Mouse (Mus musculus) lung, embryonic 16.5 days (tissue): ENCODE results near the gene Ncapg2. TPM values are rescaled to one million over a fixed set of nuclear protein-coding genes. Genes with fewer than 3 reads are reported as not detected.

Experiments
- ATAC-seq: fragments of 200-750 bp; cut with Nextera tagmentation; 2 replicates; pipeline ENCODE4 v1.8.0; 2017; ENCODE audit warnings: low read depth, mild to moderate bottlenecking, moderate library complexity
- H3K27ac ChIP-seq: fragments of 300-500 bp; sonication (generic); 2 replicates; pipeline ENCODE4 v1.5.1; 2014; ENCODE audit warnings: mild to moderate bottlenecking, control low read depth, low read length
- H3K27me3 ChIP-seq: fragments of 300-500 bp; sonication (generic); 2 replicates; pipeline ENCODE4 v1.6.1; 2014; ENCODE audit warnings: low read depth, low read length, mixed read lengths; ENCODE audit not compliant: control insufficient read depth, insufficient read depth
- H3K36me3 ChIP-seq: fragments of 300-500 bp; sonication (generic); 2 replicates; pipeline ENCODE4 v1.6.1; 2014; ENCODE audit warnings: low read length; ENCODE audit not compliant: control insufficient read depth, insufficient read depth
- H3K4me1 ChIP-seq: fragments of 300-500 bp; sonication (generic); replicated peaks from 2 replicates; pipeline ENCODE4 v1.6.1; 2014; ENCODE audit warnings: low read length, mixed read lengths; ENCODE audit not compliant: control insufficient read depth, insufficient read depth
- H3K4me2 ChIP-seq: fragments of 300-500 bp; sonication (generic); 2 replicates; pipeline ENCODE4 v1.6.1; 2014; ENCODE audit warnings: low read depth, low read length, control low read depth
- H3K4me3 ChIP-seq: fragments of 300-500 bp; sonication (generic); 2 replicates; pipeline ENCODE4 v1.5.1; 2014; ENCODE audit warnings: mild to moderate bottlenecking, low read length, control low read depth
- H3K9ac ChIP-seq: fragments of 300-500 bp; sonication (generic); 2 replicates; pipeline ENCODE4 v1.6.1; 2014; ENCODE audit warnings: low read length, control low read depth
- H3K9me3 ChIP-seq: fragments of 300-500 bp; sonication (generic); 2 replicates; pipeline ENCODE4 v1.6.1; 2016; ENCODE audit warnings: low read length; ENCODE audit not compliant: control insufficient read depth
- WGBS: fragments of 180-500 bp; shearing (Covaris S2); extraction: QIAGEN DNeasy Blood & Tissue Kit; methylation state at CpG from one replicate; pipeline ENCODE4 v1.1.7; 2014; 5-methylcytosine and 5-hydroxymethylcytosine counted together
- polyA plus RNA-seq: library from polyadenylated mRNA; unstranded; fragments of >200 nt; fragmentation: Nextera tagmentation; extraction: Ambion mirVana; gene quantifications from 2 replicates; pipeline ENCODE4 v1.2.1, GENCODE M21; 2015

Ncapg2 gene
- polyA plus RNA-seq, result 43.1 and 46.4 TPM in 2 replicates

DNA sequence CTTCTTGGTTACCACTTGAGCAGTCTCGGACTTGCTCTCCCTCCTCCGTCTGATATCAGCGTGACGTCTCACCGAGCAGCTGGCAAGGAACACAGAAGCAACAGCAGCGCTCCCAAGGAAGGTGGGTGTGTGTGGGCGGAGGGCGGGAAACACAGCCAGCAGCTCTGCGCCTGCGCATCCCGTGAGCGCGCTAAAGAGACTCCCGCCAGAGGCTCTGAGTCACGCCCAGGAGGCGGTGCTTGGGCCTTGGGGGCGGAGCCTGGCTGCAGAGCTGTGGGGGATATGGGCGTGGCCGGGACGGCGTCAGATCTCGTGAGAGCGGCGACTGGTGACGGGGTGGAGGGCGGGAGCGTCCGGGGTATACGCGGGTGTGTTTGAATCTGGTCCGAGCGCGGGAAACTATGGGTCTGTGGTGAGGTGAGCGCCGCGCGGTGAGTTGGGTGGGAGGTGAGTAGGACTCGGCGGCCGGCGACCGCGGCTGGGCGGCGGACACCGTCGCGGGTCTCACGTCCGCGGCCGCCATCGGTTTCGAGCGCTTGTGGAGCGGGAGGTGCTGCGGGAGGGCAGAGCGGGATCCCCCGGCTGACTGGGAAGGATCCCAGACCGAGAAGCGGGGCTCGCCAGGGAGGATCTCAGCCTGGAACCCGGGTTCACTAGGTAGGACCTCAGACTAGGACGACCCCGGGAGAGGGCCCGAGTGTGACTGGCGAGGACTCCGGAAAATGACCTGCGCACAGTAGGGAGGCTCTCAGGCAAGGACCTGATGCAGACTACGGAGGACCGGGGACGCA is at the start of gene Ncapg2:
Gene Ncapg2, plus strand, starts transcription at position 358 of the 791 bp plus-strand sequence.
- ATAC-seq, result peak; percentile 99
- Histone ChIP-seq H3K4me1 (peaks cover 8% of the 10 kb centered on the region), H3K9ac (peak within 1 kb of the TSS; percentile 91), H3K36me3 (peaks cover 28% of the 10 kb centered on the region), H3K27ac (peak within 1 kb of the TSS; percentile 63), H3K4me3 (peak within 1 kb of the TSS; percentile 98), H3K4me2 (peak within 1 kb of the TSS; percentile 87), H3K27me3 (no peaks in the 10 kb centered on the region), H3K9me3 (peaks cover 17% of the 10 kb centered on the region)
- WGBS, result under 1% methylated on average over 69 of the region's 72 CpGs

DNA sequence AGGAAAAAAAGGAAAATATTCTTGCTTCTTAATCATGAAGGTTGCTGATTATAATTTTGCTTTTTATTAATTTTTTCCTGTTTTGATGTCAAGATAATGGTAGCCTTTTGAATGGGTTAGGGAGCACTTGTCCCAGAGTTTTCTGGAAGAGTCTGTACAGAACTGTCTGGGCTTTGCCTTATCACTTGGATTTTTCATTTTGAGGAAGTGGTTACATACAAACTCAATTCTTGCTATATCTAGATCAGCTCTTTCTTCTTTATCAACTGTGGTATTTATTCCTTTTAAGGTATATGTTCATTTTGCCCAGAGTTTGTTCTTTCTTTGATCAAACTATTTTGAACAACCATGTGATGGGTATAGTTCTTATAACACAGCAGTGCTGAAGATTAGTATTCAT is 43.1 kb upstream of the Ncapg2 start:
- Histone ChIP-seq H3K9me3 (no peaks in the 10 kb centered on the region), H3K27ac (no peak overlapping the region), H3K4me3 (no peak overlapping the region), H3K4me1 (no peaks in the 10 kb centered on the region), H3K36me3 (peaks cover 24% of the 10 kb centered on the region), H3K4me2 (no peak overlapping the region), H3K27me3 (no peaks in the 10 kb centered on the region), H3K9ac (no peak overlapping the region)
- ATAC-seq, result no peak

DNA sequence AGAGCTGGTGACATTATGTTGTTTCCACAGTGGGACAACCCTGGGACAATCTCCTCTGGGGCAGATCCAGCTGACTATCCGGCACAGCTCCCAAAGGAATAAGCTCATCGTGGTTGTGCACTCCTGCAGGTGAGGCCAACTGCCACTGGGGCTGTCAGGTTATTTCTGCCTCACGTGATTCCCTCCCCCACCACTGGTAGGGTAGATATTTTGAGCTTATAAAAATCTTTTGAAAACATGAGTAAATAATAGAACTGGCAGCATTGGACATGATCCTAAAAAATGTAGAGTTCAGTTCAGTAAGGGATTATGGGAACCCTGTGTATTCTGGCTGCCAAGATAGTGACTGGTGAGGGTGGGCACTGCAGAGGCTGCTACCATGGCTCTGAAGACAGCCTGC is 38.3 kb upstream of the Ncapg2 start:
- H3K27ac ChIP-seq, result no peak overlapping the region
- H3K9me3 ChIP-seq, result no peaks in the 10 kb centered on the region
- peaks cover 33% of the 10 kb centered on the region for H3K36me3 ChIP-seq
- H3K9ac ChIP-seq, result no peak overlapping the region
- H3K4me1 ChIP-seq, result no peaks in the 10 kb centered on the region
- no peak overlapping the region for H3K4me2 ChIP-seq
- ATAC-seq, result no peak
- WGBS, result 86% methylated on average over 3 of the region's 3 CpGs
- H3K4me3 ChIP-seq, result no peak overlapping the region
- no peaks in the 10 kb centered on the region for H3K27me3 ChIP-seq

DNA sequence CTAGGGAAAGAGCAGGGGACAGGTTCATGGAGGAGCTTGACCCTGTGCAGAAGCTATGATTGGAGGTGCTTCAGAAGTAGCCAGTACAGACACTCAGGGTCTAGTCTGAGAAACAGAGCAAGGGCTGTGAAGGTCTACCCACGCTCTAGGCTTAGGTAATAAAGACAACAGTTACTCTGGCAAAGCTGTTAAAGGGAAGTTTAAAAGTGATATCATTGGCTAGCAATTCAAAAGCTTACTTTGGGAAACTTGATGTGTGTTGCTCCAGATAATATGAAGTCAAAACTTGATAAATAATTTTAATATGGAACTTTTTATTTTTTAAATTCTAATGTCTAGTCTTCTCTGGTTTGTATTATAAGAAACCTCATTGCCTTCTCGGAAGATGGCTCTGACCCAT is 37.9 kb upstream of the Ncapg2 start:
- Histone ChIP-seq H3K27ac (no peak overlapping the region), H3K9ac (no peak overlapping the region), H3K36me3 (peaks cover 33% of the 10 kb centered on the region), H3K4me2 (no peak overlapping the region), H3K4me3 (no peak overlapping the region), H3K27me3 (no peaks in the 10 kb centered on the region), H3K4me1 (no peaks in the 10 kb centered on the region), H3K9me3 (no peaks in the 10 kb centered on the region)
- ATAC-seq, result no peak
- 91% methylated on average over 2 of the region's 2 CpGs for WGBS

DNA sequence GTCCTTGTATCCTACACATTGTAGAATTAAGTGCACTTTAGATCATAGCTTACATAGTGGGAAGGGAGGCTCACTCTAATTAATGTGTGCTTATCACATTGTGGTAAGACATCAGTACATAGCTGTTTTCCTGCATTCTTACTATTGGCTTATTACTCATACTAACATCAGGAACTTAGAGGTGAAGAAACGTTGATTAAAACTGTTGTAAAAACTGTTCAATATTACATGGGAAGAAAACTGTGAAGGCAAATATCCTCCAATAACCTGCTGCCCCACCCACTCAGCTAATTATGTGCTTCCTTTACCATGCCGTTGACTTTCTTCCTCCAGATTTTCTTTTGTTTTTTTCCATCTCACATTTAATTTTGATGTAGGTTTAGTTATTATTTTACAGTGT is 36.3 kb upstream of the Ncapg2 start:
- Histone ChIP-seq H3K4me2 (no peak overlapping the region), H3K4me3 (no peak overlapping the region), H3K36me3 (peaks cover 28% of the 10 kb centered on the region), H3K9me3 (no peaks in the 10 kb centered on the region), H3K27me3 (no peaks in the 10 kb centered on the region), H3K4me1 (no peaks in the 10 kb centered on the region), H3K9ac (no peak overlapping the region), H3K27ac (no peak overlapping the region)
- ATAC-seq, result no peak
- 82% methylated on average over 2 of the region's 2 CpGs for WGBS

DNA sequence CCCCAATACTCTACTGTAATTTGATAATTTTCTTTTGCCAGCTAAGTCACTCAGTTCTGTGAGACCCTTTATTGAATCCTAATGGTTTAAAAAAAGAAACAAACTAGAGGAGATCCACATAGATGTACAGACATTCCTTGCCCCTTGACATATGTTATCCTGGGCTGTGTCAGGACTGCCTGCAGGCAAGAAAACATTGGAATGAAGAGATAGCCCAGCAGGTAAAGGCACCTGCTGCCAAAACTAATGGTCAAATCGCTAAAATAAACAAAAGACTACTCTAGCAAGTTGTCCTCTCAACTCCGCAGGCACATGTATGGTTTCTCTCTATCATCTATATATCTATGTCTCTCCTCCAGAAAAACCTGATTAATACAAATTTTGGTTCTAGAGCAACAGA is 22.1 kb upstream of the Ncapg2 start:
- no peaks in the 10 kb centered on the region for H3K9me3 ChIP-seq
- no peak overlapping the region for H3K9ac ChIP-seq
- 79% methylated on average over 2 of the region's 2 CpGs for WGBS
- H3K36me3 ChIP-seq, result peaks cover 3% of the 10 kb centered on the region; the same call in 1 of the 2 replicates
- no peak overlapping the region for H3K4me2 ChIP-seq
- no peak overlapping the region for H3K4me3 ChIP-seq
- no peak overlapping the region for H3K27ac ChIP-seq
- no peaks in the 10 kb centered on the region for H3K27me3 ChIP-seq
- H3K4me1 ChIP-seq, result no peaks in the 10 kb centered on the region
- ATAC-seq, result no peak

DNA sequence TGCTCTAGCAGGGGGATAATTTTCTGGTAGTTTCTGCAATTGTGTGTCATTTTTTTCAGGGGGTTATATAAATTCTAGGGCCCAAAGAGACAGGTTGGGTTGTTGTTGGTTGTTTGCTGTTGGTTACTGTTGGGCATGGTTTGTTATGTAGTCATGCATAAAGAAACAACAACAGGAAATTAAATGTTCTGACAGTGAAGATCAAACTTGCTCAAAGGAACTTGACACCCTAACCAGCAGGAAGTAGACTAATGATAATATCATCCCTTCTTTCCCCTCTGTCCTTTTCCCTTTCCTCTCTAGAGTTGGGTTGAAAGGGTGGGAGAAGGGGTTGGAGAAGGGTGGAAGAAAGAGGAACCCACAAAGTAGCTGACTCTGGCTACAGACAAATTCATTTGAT is 21.2 kb upstream of the Ncapg2 start:
- H3K36me3 ChIP-seq, result peaks cover 3% of the 10 kb centered on the region; the same call in 1 of the 2 replicates
- H3K4me3 ChIP-seq, result no peak overlapping the region

DNA sequence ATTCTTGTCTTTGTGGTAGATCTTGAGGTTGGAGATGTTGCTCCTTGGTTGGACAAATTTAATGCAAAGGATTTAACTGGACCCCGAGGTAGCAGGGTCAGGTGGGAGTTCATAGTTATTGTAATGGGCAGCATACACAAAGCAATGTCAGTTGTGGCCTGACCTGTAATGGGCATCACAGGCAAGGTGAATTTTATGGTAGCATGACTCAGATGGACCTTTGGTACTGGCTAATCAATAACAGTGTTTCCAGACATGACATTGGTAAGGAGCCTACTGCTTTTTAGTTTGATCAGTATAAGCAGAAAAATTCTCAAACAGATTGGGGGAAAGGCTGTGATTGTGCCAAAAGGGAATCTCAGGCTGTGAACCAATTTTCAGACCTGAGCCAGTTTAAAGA is 18.4 kb upstream of the Ncapg2 start:
- Histone ChIP-seq H3K27me3 (no peaks in the 10 kb centered on the region), H3K36me3 (no peaks in the 10 kb centered on the region), H3K9ac (no peak overlapping the region), H3K4me1 (no peaks in the 10 kb centered on the region), H3K4me2 (no peak overlapping the region), H3K4me3 (no peak overlapping the region), H3K9me3 (no peaks in the 10 kb centered on the region), H3K27ac (no peak overlapping the region)
- WGBS, result 82% methylated on average over 1 of the region's 1 CpGs
- no peak for ATAC-seq

More for the DNA sequence above, 21.2 kb upstream of the Ncapg2 start:
- no peak overlapping the region for H3K27ac ChIP-seq
- no peaks in the 10 kb centered on the region for H3K4me1 ChIP-seq
- no peaks in the 10 kb centered on the region for H3K27me3 ChIP-seq
- no peak overlapping the region for H3K4me2 ChIP-seq
- no peak overlapping the region for H3K9ac ChIP-seq
- no peaks in the 10 kb centered on the region for H3K9me3 ChIP-seq
- ATAC-seq, result no peak

DNA sequence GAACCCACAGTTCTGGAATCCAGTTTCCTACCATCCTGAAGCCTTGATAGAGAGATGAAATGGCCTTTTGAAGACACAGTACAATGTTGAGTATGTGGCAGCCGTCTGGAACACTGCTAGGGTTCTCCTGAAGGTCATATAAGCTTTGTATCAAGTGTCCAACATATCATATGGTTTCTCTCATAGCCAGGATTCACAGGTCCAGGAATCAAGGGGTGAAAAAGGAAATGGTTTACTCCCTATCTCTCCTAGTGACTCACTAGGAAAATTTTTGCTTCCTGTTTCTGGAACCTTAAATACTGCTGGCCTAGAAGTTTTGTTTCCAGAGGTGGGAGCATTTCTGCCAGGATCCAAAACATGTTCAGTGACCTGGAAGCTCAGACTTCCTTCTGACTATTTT is 15.3 kb upstream of the Ncapg2 start:
- ATAC-seq, result no peak

More for the DNA sequence above, 15.3 kb upstream of the Ncapg2 start:
- H3K9ac ChIP-seq, result no peak overlapping the region
- H3K27ac ChIP-seq, result no peak overlapping the region
- no peak overlapping the region for H3K4me2 ChIP-seq
- no peaks in the 10 kb centered on the region for H3K27me3 ChIP-seq
- H3K9me3 ChIP-seq, result no peaks in the 10 kb centered on the region
- H3K4me1 ChIP-seq, result no peaks in the 10 kb centered on the region
- WGBS, result 21% methylated on average over 1 of the region's 1 CpGs
- no peaks in the 10 kb centered on the region for H3K36me3 ChIP-seq
- H3K4me3 ChIP-seq, result no peak overlapping the region
